Mouse (Mus musculus) right cerebral cortex, postnatal 4 days (tissue): ENCODE data around the gene Plpp2.

Experiments used
- DNase-seq: peaks from one replicate; pipeline ENCODE4 v3.0.0-alpha.2; 2022

Plpp2 gene

DNA sequence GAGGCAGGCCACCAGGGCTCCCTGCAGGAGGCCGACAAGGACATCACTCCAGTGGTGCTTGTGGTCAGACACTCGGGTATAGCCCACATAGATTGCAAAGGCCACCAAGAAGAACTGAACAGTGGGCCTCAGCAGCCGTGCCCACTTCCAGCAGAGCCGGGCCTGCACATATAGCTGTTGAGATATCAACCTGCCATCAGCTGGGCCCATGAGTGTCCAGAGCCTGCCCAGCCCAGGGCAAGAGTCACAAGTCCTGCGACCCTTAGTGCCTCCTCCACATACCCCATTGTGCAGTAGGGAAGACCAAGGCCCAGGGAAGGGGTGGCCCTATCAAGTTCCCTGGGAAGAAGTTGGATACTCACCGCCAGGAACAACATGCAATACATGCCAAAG, 6.1 kb downstream of the Plpp2 start:
- no peak for DNase-seq

DNA sequence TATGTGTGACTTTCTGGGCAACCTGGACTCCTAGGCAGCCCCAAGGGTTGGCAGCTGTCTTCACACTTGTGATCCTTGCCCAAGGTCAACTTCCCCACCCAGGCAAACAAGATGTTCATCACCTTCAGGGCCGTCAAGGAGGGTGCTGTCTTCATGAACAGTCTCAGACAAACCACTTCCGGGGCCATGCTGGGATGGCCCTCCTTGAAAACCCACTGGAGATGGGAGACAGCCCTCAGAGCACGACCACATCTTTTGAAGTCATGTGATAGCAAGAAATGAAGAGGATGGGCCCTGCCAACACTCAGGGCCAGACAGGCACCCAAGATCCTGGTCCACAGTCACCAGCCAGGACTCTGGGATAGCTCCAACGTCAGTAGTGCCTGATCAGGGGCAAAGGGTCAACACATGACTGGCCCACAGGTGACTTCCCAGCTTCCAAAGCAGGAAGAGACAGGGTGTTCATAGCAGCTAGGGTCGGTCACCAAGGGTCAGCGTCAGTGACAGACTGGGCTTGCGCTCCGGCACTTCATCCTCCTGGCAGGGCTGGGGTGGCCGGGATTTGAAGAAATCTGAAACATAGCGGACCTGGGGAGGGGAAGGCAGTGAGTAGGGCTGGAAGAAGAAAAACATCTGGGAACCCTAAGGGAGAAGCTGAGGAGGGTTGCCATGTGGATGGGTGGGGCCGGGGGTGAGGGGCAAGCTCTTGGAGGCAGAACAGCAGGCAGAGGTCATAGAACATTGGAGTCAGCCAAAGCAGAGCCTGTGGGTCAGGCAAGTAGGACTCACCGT, 6.7 kb downstream of the Plpp2 start:
- no peak for DNase-seq

DNA sequence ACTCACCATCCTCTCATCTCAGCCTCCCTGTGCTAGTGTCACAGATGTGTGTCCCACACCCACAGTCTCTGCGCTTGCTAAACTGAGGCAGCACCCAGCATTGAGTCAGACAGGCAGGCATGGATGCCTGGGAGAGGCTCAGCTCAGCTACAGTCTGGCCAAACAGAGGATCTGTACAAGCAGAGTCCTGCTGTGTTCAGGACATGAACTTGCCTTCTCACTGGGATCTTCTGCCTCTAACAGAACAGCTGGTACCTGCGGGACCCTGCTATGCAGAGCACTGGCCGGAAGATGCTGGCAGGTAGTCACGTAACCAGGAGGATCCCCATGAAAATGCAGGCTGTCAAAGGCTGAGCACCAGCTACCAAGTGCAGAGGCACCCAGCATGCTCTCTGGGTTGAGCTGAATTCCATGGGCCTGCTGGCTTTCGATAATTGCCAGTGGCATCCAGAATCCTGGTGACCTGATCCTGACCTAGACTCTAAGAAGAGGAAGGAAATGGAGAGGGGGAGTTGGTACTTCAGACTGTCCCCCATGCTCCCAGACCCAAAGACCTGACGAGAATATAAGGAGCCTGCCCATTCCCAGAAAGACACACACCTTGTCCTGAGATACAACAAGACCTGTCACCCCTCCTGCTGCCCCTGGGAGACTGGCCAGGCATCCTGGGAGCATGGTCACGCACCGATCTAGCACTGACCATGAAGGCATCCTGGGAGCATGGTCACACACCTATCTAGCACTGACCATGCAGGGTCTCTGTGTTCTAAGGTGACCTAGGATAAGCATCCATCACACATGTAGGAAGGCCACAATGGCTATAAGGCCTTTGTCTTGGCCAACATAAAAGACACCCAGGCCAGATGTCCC, 7.9 kb downstream of the Plpp2 start:
- no peak for DNase-seq

DNA sequence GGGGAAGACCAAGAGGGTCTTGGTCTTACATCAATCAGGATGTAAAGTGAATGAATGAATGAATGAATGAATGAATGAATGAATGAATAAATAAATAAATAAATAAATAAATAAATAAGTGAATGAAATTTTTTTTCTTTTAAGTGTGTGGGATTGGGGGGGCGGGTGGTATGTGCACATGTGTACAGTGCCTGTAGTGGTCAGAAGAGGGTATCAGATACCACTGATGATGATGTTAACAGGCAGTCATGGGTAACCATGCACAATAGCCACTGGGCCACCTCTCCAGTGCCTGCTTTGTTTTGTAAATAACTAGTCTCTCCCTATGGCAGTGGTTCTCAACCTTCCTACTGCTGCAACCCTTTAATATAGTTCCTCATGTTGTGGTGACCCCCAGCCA, 9.2 kb downstream of the Plpp2 start:
- no peak for DNase-seq

DNA sequence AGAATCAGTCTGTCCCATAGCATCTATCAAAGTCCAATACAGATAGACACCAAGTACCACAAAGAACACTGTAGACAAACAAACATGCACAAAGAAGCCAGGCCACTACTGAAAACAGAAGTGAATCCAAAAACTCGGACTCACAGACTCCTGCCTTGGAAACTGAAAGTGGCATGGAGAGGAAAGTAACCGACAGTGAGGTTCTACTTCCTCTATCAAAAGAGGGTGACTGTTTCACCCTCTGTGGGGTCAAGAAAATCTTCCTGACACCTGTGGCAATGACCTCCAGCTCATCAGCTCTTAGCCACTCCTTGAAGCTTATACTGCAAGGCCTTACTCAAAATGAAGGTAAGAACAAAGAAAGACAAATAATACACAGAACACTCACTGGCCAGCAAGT, 26.9 kb downstream of the Plpp2 start:
- no peak for DNase-seq

DNA sequence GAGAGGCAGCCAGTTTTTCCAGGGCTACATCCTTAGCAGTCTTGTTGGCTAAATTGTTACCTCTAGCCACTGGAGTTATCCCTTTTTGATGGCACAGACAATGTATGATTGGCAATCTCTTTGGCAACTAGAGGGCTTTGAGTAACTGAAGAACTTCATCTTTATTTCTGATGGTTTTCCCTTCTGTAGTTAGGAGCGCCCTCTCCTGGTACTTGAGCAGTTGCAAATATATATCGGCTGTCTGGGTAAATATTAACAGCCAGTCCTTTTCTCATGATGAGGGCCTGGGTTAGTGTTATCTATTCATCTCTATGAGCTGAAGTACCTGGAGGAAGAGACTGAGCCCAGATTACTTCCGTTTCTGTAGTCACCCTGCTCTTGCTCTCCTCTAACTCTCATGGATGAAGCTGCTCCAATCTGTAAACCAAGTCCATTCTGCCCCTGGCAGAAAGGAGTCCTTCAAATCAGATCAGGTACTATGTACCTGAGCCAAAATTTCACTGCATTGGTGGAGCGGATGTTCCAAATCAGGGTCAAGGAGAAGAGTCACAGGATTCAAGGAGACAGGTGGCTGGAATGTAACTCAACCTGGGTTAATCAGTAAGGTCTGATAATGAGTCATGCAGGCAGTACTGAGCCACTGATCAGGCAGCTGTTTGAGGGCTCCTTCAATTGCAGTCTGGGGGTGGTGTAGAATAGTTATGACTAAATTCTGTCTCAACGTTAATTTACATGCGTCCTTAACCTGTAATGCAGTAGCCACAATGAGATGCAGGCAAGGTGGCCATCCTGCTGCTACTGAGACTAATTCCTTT, 30.6 kb downstream of the Plpp2 start:
- no peak for DNase-seq

DNA sequence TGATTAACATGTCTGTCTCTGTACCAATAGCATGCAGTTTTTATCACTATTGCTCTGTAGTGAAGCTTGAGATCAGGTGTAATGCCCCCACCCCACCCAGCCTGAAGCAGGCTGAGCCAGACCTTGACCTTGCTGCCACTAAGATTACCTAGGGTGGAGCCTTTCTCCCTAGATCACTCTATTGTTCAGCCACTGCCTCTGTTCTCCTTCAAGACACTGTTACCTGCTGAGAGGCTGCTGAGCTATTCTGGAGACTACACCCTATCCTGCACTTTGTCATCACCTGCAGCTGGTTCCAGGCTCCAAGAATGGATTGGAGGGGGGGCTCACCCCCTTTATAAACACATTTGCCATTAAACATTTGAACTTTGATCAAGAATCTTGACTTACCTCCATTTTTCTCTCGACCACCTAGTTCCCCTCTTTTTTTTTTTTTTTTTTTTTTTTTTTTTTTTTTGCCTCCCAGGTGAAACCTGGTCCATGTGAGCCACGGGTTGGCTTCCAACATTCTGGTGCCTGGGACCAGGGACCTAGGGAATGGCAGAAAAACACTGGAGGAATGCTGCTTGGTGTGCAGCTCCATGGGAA, 36.8 kb downstream of the Plpp2 start:
- no peak for DNase-seq

DNA sequence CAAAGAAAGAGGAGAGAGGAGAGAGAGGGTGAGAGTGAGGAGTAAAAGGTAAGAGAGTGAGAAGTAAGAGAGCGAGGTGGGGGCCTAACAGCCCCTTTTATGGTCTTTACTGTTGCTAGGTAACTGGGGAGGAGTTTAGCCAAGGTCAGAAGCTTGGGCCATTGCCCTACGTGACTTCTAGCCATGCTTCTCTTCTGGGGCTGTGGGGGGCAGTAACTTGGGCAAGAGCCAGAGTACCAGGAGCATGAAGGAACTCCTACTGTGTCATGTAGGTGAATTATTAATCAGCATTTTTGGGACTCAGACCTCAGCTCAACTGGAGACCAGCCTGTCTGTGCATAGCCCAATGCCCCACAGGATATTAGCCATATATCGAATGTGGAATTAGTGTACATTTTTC, 37.7 kb downstream of the Plpp2 start:
- no peak for DNase-seq
